Mouse (Mus musculus) forebrain, embryonic 11.5 days (tissue): ENCODE results near the gene Krt27. TPM values are rescaled to one million over a fixed set of nuclear protein-coding genes. Genes with fewer than 3 reads are reported as not detected.
A peak's percentile ranks its signal among the peaks of the same experiment; 100 is the strongest.

Experiments used
- ATAC-seq: fragments of 200-750 bp; cut with Nextera tagmentation; replicated peaks from 2 replicates; pipeline ENCODE4 v1.8.0; 2017; ENCODE audit warnings: moderate TSS enrichment; ENCODE audit not compliant: low FRiP score
- DNase-seq: peaks from one replicate; pipeline ENCODE4 v3.0.0-alpha.2; 2017; ENCODE audit warnings: low spot score
- H3K27ac ChIP-seq: fragments of 300-500 bp; sonication (generic); 2 replicates; pipeline ENCODE4 v1.5.1; 2014; ENCODE audit warnings: low read depth, low read length
- H3K27me3 ChIP-seq: fragments of 300-500 bp; sonication (generic); 2 replicates; pipeline ENCODE4 v1.6.1; 2014; ENCODE audit warnings: mild to moderate bottlenecking, low read length, mixed read lengths; ENCODE audit not compliant: control insufficient read depth, insufficient read depth
- H3K36me3 ChIP-seq: fragments of 300-500 bp; sonication (generic); 2 replicates; pipeline ENCODE4 v1.6.1; 2014; ENCODE audit warnings: mild to moderate bottlenecking, low read length, moderate library complexity, mixed read lengths; ENCODE audit not compliant: control insufficient read depth, insufficient read depth
- H3K4me1 ChIP-seq: fragments of 300-500 bp; sonication (generic); replicated peaks from 2 replicates; pipeline ENCODE4 v1.6.1; 2014; ENCODE audit warnings: low read length, mixed read lengths; ENCODE audit not compliant: control insufficient read depth, insufficient read depth
- H3K4me2 ChIP-seq: fragments of 300-500 bp; sonication (generic); 2 replicates; pipeline ENCODE4 v1.6.1; 2014; ENCODE audit warnings: low read depth, mild to moderate bottlenecking, low read length, moderate library complexity, mixed read lengths; ENCODE audit not compliant: severe bottlenecking
- H3K4me3 ChIP-seq: fragments of 300-500 bp; sonication (generic); 2 replicates; pipeline ENCODE4 v1.5.1; 2014; ENCODE audit warnings: low read depth, low read length
- H3K9ac ChIP-seq: fragments of 300-500 bp; sonication (generic); 2 replicates; pipeline ENCODE4 v1.6.1; 2014; ENCODE audit warnings: low read length
- H3K9me3 ChIP-seq: fragments of 300-500 bp; sonication (generic); 2 replicates; pipeline ENCODE4 v1.6.1; 2016; ENCODE audit warnings: low read length, mixed read lengths; ENCODE audit not compliant: control insufficient read depth
- WGBS: fragments of 180-500 bp; shearing (Covaris S2); extraction: QIAGEN DNeasy Blood & Tissue Kit; methylation state at CpG from one replicate; pipeline ENCODE4 v1.1.7; 2014; 5-methylcytosine and 5-hydroxymethylcytosine counted together
- polyA plus RNA-seq: library from polyadenylated mRNA; unstranded; fragments of >200 nt; fragmentation: Nextera tagmentation; extraction: Ambion mirVana; gene quantifications from 2 replicates; pipeline ENCODE4 v1.2.1, GENCODE M21; 2014

Krt27 gene
- polyA plus RNA-seq, 1 experiment from 2014 or later, result not detected

- Histone ChIP-seq H3K27ac (no peak within 1 kb of the TSS), H3K4me2 (no peak within 1 kb of the TSS), H3K9me3 (no peaks in the 10 kb centered on the region), H3K9ac (no peak within 1 kb of the TSS), H3K4me1 (no peaks in the 10 kb centered on the region; the same call in 1 of the 2 replicates), H3K36me3 (no peaks in the 10 kb centered on the region; the same call in 1 of the 2 replicates), H3K27me3 (no peaks in the 10 kb centered on the region), H3K4me3 (no peak within 1 kb of the TSS)
- WGBS, result 93% methylated on average over 4 of the region's 4 CpGs
- ATAC-seq, result no peak
- no peak for DNase-seq
These were observed 38.4 kb upstream of the Krt27 start, which contains the start of gene Krt10 for GRCm38 (mm10) chr11:99389264-99389663. Gene Krt10, minus strand, starts transcription at chr11:99389364.

GRCm38 (mm10) chr11:99388661-99389060 lies 37.8 kb upstream of the Krt27 start:
- ATAC-seq (no peak), DNase-seq (no peak)

GRCm38 (mm10) chr11:99385813-99386721 lies 35.2 kb upstream of the Krt27 start:
- H3K27ac ChIP-seq, result peak overlapping the region; percentile 96
- H3K4me1 ChIP-seq, result no peaks in the 10 kb centered on the region; the same call in 1 of the 2 replicates
- peak overlapping the region; percentile 57 for H3K4me3 ChIP-seq
- ATAC-seq, result peak; percentile 90
- H3K36me3 ChIP-seq, result no peaks in the 10 kb centered on the region; the same call in 1 of the 2 replicates
- peak overlapping the region; percentile 71 for H3K9ac ChIP-seq
- peak overlapping the region; percentile 77 for H3K4me2 ChIP-seq
- 2% methylated on average over 71 of the region's 71 CpGs for WGBS
- H3K9me3 ChIP-seq, result no peaks in the 10 kb centered on the region
- peak; percentile 95 for DNase-seq
- no peaks in the 10 kb centered on the region for H3K27me3 ChIP-seq

More at GRCm38 (mm10) chr11:99388661-99389060, 37.8 kb upstream of the Krt27 start:
- no peak overlapping the region for H3K27ac ChIP-seq
- no peaks in the 10 kb centered on the region for H3K9me3 ChIP-seq
- no peaks in the 10 kb centered on the region; the same call in 1 of the 2 replicates for H3K36me3 ChIP-seq
- H3K27me3 ChIP-seq, result no peaks in the 10 kb centered on the region
- 91% methylated on average over 18 of the region's 18 CpGs for WGBS
- no peak overlapping the region for H3K9ac ChIP-seq
- no peak overlapping the region for H3K4me3 ChIP-seq
- H3K4me2 ChIP-seq, result no peak overlapping the region
- no peaks in the 10 kb centered on the region; the same call in 1 of the 2 replicates for H3K4me1 ChIP-seq

GRCm38 (mm10) chr11:99379568-99379967 lies 28.7 kb upstream of the Krt27 start:
- DNase-seq (peak; percentile 84), ATAC-seq (no peak)
- Histone ChIP-seq H3K4me1 (no peaks in the 10 kb centered on the region), H3K4me3 (no peak overlapping the region), H3K27ac (no peak overlapping the region), H3K9me3 (no peaks in the 10 kb centered on the region), H3K4me2 (no peak overlapping the region), H3K9ac (no peak overlapping the region), H3K36me3 (no peaks in the 10 kb centered on the region), H3K27me3 (no peaks in the 10 kb centered on the region)
- 13% methylated on average over 5 of the region's 5 CpGs for WGBS

- H3K36me3 ChIP-seq, result no peaks in the 10 kb centered on the region
- H3K4me1 ChIP-seq, result no peaks in the 10 kb centered on the region
- no peak for ATAC-seq
- DNase-seq, result no peak
- no peak within 1 kb of the TSS for H3K4me3 ChIP-seq
- WGBS, result 87% methylated on average over 13 of the region's 13 CpGs
- H3K27ac ChIP-seq, result no peak within 1 kb of the TSS
- H3K27me3 ChIP-seq, result no peaks in the 10 kb centered on the region
- no peak within 1 kb of the TSS for H3K9ac ChIP-seq
- no peaks in the 10 kb centered on the region for H3K9me3 ChIP-seq
- H3K4me2 ChIP-seq, result no peak within 1 kb of the TSS
These were observed 23.9 kb upstream of the Krt27 start, which contains the start of gene Krt28 for GRCm38 (mm10) chr11:99374803-99375202. Gene Krt28, minus strand, starts transcription at chr11:99374903.

- Histone ChIP-seq H3K36me3 (no peaks in the 10 kb centered on the region), H3K27ac (no peak overlapping the region), H3K4me2 (no peak overlapping the region), H3K27me3 (no peaks in the 10 kb centered on the region), H3K9ac (no peak overlapping the region), H3K4me3 (no peak overlapping the region), H3K9me3 (no peaks in the 10 kb centered on the region), H3K4me1 (no peaks in the 10 kb centered on the region)
- no peak for DNase-seq
- no peak for ATAC-seq
- WGBS, result 90% methylated on average over 8 of the region's 8 CpGs
These were observed 19.0 kb upstream of the Krt27 start for GRCm38 (mm10) chr11:99369853-99370451.

- Histone ChIP-seq H3K36me3 (no peaks in the 10 kb centered on the region), H3K9me3 (no peaks in the 10 kb centered on the region), H3K27me3 (no peaks in the 10 kb centered on the region), H3K4me3 (no peak overlapping the region), H3K4me1 (no peaks in the 10 kb centered on the region), H3K9ac (no peak overlapping the region), H3K27ac (no peak overlapping the region), H3K4me2 (no peak overlapping the region)
- WGBS, result 30% methylated on average over 3 of the region's 3 CpGs
- no peak for ATAC-seq
- peak; percentile 54 for DNase-seq
These were observed 18.3 kb upstream of the Krt27 start for GRCm38 (mm10) chr11:99369229-99369628.

GRCm38 (mm10) chr11:99366791-99367190 lies 15.9 kb upstream of the Krt27 start:
- H3K27ac ChIP-seq, result no peak overlapping the region
- DNase-seq (peak; percentile 53), ATAC-seq (no peak)
- H3K4me2 ChIP-seq, result no peak overlapping the region
- WGBS, result 54% methylated on average over 10 of the region's 10 CpGs
- H3K27me3 ChIP-seq, result no peaks in the 10 kb centered on the region
- H3K4me3 ChIP-seq, result no peak overlapping the region
- no peak overlapping the region for H3K9ac ChIP-seq
- H3K36me3 ChIP-seq, result no peaks in the 10 kb centered on the region
- H3K4me1 ChIP-seq, result no peaks in the 10 kb centered on the region
- H3K9me3 ChIP-seq, result no peaks in the 10 kb centered on the region
